Mouse (Mus musculus) urinary bladder, adult 18-20 months (tissue): ENCODE data around the gene Cd96.
"Not testable (repeated sequence)": the region's sequence is repeated elsewhere in the genome, so short reads cannot be mapped to it uniquely, and the experiment has no call there.

Experiments used
- DNase-seq, 2 experiments: peaks; one replicate each; pipeline ENCODE4 v3.0.0; 2022; ENCODE audit warnings: low spot score in 2 of 2, mixed read lengths in 2 of 2

Gene Cd96

GRCm38 (mm10) chr16:46120020-46120419 lies at the start of gene Cd96:
TSS of gene Cd96 (minus strand) at chr16:46120251.
- no peak for DNase-seq

DNA sequence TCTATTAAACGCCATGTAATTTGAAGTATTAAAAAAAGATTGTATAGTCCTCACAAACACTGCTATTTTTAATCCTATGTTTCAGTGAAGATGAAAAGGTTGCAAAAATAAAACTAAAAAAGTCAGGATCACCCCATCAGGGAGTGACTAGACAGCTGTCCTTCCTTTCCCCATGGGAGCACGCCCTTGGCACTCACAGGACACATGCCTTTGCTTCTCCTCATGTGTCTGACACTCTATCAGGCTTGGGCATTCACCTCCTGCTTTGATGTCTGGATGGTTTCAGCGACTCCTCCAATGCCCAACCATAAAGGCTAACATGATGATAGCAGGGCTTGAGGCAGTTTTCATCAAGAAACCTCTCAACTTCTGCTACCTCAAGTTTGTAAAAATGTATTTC lies 46.9 kb upstream of the Cd96 start:
- no peak for DNase-seq

- DNase-seq, result no peak
Observed at GRCm38 (mm10) chr16:46165305-46165704, 45.3 kb upstream of the Cd96 start.

GRCm38 (mm10) chr16:46154832-46155231 lies 34.8 kb upstream of the Cd96 start, which contains the start of gene Gm4737:
TSS of gene Gm4737 (minus strand) at chr16:46155077.
- not testable (repeated sequence) for DNase-seq

DNA sequence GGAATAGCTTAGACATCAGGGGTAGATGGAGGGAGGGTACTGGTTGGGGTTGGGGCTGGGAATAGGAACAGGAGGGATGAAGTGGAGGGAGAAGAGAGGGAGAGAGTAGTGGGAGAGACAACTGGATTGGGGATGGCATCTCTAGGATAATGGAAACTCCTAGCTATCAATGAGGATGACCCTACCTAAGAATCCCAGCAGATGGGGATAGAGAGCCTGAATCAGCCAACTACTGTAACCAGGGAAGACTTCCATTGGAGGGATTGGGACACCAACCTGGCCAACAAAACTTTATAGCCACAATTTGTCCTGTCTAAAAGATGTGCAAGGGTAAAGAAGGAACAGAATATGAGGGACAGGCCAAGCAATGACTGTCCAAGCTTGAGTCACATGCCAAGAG lies 31.1 kb upstream of the Cd96 start:
- no peak for DNase-seq

- DNase-seq, result no peak
Observed at GRCm38 (mm10) chr16:46148661-46149341, 28.8 kb upstream of the Cd96 start.

DNA sequence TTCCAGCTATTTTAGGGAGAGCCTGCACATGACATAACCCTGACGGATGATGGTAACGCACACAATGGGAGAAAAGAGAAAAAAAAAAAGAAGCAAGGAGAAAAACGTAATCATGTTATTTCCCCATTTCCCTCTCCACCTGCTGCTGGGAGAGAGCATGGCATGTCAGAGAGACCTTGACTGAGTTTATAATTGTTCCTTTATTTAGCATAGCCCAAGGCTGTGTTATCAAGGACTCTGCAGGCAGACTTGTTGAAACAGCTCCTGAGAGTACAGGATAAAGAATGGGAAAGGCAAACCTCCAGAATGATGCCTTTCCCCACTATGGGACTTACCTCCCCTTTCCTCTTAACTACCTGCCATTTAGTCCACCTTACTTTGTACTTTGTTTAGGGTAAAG lies 26.9 kb upstream of the Cd96 start:
- DNase-seq, result no peak

DNA sequence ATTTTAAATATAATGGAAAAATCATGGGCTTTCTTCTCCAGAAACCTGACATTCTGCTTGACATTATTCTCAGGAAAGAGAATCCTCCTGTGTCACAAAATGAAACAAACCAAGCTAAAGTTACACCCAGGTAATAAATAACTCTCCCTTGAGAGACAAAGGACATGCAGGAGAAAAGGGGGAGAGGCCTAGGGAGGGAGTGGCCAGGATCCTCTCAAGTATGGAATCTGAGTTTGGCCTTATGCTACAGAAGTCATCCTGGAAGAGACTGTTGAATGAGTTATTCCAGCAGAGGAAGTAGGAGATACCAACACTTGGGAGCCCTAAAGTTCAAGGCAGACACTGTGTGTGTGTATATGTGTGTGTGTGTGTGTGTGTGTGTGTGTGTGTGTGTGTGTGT lies 2.2 kb upstream of the Cd96 start:
- DNase-seq, result no peak

DNA sequence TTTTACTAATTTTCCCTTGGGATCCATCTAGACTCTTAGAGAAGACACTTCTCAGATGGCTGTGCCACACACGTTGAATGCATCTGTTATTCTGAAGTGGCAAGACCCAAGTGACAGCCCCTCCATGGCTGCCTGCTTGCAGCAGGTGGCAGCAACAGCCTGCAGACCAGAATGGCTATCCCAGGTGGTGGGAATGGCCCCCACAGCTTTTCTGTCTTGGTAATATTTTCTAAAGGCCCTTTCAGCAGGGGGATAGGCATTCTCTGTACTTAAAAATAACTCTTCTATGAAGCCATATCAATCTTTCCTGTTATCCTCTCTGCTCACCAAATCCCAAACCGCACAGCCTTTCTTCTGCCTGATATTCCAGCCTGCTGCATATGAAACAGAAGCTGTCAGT lies 1.4 kb upstream of the Cd96 start:
- DNase-seq, result no peak

DNA sequence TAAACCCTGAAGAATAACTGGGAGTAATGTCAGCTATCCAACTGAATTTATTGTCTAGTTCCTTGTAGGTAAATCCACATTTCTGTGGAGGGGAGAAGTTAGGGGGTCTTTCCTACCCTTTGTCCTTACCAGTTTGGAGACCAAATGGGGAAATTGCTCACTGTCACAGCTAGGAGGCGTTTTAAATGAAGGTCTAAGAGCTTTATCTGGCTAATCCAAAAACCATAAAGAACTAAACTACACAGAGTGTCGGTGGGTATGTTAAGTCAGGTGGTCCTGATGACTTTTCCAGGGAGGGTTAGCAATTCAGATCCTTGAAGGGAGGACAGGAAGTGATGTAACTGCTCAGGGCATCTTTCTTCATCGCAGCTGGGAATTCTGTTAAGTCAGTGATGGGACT lies 556 bp upstream of the Cd96 start:
- DNase-seq, result no peak

- no peak for DNase-seq
Observed at GRCm38 (mm10) chr16:46117645-46118044, 2.4 kb downstream of the Cd96 start.

DNA sequence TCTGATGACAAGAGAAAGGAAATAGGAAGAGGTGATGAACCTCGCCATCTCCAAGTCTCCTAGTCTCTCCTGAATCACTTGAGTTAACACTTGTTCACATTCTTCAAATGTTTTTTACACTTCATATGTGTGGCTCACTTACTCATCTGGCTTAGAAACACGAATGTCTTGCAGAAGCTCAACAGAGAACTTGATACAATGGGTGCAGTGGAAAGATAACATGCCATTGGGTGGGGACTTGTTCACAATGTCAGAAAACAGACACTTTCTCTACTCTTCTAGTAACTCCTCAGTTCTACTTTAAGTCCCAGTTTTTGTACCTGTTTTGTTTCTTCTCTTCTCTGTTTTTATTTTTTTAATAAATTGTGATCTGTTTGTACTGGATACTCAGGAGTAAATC lies 5.3 kb downstream of the Cd96 start:
- DNase-seq, result no peak

DNA sequence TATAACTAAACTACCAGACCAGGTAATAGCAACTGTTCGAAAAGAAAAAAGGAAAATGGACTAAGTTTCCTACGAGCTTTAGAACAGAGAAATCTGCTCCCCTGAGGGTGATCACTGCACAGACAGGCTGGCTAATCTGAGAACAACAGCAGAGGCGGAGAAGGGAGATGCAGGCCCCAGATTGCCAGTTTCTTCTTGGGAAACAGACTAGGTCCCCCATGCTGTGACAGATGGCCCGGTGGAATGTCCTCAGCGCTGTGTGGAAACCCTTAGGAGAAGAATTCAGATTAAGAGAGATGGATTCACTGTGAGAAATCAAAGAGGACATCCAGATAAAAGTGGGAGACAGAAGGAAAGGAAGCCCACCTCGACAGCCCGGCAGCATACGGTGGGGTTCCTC lies 10.5 kb downstream of the Cd96 start:
- DNase-seq, result no peak

DNA sequence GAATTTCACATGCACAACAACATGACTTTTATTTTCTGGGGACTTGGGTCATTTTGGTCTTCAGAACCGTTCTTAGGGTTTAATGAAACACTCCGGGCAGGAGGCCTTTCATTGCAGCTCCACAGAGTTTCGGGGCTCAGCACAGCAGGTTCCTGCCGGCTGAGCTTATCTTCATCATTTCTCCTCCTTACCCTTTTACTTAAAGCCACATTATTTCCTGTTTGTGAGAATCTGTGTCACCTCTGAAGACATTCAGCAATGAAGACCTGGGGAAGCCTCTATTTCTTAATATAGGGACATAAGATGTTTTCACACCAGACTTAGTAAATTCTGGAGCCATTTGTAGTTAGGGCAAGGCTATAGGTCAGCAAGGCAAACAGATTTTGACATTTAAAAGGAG lies 12.6 kb downstream of the Cd96 start:
- no peak for DNase-seq

- no peak for DNase-seq
Observed at GRCm38 (mm10) chr16:46104491-46104890, 15.6 kb downstream of the Cd96 start.

- DNase-seq, result no peak
Observed at GRCm38 (mm10) chr16:46101748-46102147, 18.3 kb downstream of the Cd96 start.

DNA sequence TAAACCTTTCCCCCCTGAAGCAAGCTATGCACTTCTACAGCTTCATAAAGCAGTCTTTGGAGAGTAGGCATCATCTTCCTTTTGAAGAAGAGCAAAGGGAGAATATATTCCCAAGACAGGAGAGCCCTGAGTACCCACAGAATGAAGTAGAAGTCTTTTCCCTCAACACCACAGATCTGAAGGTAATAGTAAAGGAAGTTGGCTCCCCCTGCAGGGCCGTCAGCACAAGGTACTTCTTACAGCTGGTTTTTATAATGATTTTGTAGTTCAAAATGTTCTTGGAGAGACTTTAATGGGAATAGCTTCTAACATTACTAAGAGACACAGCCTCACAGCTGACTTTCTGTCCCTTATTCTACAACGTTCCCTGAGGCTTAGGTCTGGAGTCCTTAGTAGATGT lies 19.8 kb downstream of the Cd96 start:
- peak in 1 of 2 experiments; percentile 8 for DNase-seq

DNA sequence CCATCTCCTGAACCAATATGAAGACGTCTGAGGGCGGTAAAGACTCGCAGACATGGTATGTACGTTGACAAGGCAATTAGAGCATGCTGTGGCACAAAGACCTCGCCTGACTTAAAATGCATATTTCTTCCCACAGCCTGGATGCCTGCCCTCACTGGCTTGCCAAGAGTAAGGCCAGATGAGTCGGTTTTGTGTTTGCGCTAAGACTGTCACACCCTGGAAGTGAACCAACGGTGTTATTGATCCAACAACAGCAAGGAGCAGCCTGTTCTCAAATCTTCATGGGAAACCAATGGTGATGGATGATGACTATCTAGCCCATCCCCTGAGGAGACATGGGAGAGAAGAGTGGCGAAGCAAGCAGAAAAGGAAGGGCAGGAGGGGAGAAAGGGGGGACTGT lies 22.6 kb downstream of the Cd96 start:
- DNase-seq, result no peak

- DNase-seq, result peak in 1 of 2 experiments; percentile 19
Observed at GRCm38 (mm10) chr16:46094478-46094877, 25.6 kb downstream of the Cd96 start.

DNA sequence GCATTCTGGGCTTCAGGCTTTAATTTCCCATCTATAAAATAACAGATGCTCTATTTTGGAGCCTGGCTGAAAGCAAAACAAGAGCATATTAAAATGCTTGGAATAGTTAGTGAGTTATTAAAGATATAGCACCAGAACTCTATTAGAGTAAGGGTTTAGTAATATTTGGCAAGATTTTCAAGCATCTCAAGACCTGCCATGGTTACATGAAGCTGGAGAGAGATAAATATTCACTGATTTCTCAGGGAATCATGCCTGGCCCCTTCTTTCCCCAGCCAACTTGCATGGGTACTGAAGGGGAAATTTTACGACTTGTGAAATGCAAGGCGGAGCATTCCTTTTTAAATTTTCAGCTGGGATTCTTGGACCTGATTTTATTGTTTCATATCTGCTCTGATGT lies 27.1 kb downstream of the Cd96 start:
- DNase-seq, result no peak

DNA sequence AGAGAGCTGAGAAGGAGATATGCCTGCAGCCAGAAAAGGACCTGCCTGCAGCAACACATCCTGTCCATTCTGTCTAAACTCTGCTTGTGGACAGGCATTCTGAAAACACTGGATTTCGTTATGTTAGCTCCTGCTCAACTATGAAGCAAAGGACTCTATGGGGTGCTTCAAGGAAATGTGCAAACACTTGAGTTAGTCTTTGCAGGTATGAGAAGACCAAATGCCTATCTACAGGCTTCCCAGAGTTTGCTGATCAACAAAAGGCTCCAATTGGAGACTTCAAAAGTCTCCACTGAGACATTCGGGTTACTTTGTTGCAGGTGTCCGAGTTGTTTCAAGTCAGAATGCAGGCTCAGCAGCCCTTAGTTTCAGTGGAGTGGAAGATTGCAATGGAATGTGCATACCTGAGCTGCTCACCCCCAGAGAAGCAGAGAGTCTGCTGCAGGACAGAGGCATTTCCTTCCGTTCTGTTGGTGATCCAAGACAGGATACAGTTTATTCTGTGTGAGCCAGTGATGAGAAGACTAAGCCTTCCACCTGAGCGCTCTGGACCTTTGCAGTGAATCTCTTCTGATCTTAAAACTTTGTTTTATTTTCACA lies 33.1 kb downstream of the Cd96 start:
- no peak for DNase-seq

GRCm38 (mm10) chr16:46068000-46068399 lies 52.1 kb downstream of the Cd96 start:
- no peak for DNase-seq

- no peak for DNase-seq
Observed at GRCm38 (mm10) chr16:46063278-46063677, 56.8 kb downstream of the Cd96 start.

DNA sequence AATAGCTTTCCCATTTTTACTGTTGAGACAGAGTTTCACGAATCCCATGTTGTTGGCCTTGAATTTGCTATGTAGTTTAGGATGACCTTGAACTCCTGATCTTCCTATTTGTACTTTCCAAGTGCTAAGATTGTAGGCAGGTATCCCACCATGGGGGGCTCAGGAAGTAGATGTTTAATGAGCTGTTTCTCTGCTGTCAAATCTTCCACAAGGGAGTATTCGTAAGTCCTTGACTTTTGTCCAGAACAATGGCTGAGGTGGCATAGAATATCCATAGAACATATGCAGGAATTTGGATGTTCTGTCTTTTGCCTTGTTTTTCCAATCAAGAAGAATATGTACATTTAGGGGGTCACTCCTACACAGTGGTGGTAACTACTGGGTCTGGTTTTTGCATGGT lies 73.1 kb downstream of the Cd96 start:
- DNase-seq, result no peak
